Mouse (Mus musculus): ENCODE results near the gene D5Ertd579e. TPM values are rescaled to one million over a fixed set of nuclear protein-coding genes. Genes with fewer than 3 reads are reported as not detected.

D5Ertd579e gene
- polyA plus RNA-seq, 1 experiment from 2014 or later = 30.2 TPM

DNA sequence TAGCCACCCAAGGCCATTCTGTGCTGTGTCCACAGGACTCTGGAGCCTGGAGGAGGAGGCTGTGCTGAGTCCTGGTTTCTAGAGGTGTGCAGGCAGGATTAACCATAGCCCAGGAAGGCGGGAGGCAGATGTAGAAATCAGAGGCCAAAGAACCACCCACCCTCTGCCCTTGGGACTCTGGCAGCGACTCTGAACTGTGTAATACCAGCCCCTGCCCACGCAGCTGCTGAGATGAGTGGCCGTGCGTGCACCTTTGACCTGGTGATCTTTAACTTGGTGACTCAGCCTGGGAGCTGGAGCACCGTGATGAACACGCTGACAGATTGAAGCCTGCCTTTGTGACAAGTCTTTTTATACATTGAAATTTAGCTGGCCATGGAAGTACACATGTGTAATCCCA is 28.4 kb upstream of the D5Ertd579e start:
- WGBS = 79% methylated on average over 7 of the region's 7 CpGs
- Histone ChIP-seq H3K4me3 (ENCODE audit: low read depth, low read length) (no peak overlapping the region), H3K27ac (ENCODE audit: low read depth, low read length) (no peak overlapping the region), H3K36me3 (ENCODE audit: control insufficient read depth, insufficient read depth, low read length) (no peaks in the 10 kb centered on the region), H3K9me3 (replicated peaks; ENCODE audit: control insufficient read depth, low read length) (no peaks in the 10 kb centered on the region), H3K4me1 (ENCODE audit: control insufficient read depth, insufficient read depth, low read length) (no peaks in the 10 kb centered on the region), H3K4me2 (ENCODE audit: low read length) (no peak overlapping the region), H3K9ac (ENCODE audit: low read length) (no peak overlapping the region), H3K27me3 (replicated peaks; ENCODE audit: control insufficient read depth, insufficient read depth, low read length) (no peaks in the 10 kb centered on the region)
- DNase-seq (ENCODE audit: low spot score) (no peak), ATAC-seq (no peak)

DNA sequence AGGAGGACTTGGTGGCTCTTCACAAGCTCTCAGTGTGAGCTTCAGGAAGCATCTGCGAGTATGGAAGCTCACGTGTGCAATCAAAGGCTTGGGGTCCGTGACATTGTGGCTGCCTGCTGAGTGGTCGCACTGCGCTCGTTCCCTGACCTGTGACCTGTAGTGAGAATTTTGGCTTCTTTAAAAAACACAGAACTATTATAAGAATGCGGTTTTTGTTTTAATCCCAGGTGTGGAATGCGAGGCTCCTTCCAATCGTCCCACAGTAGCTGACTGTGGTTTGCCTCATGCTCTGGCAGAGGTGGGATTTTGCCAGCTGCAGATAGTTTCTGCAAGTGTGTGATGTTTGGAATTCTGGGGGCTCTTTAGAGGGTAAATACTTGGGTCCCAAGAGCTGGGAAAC is 27.5 kb upstream of the D5Ertd579e start:
- H3K27me3 ChIP-seq (replicated peaks; ENCODE audit: control insufficient read depth, insufficient read depth, low read length) = no peaks in the 10 kb centered on the region
- ATAC-seq (no peak), DNase-seq (ENCODE audit: low spot score) (no peak)
- no peak overlapping the region for H3K27ac ChIP-seq (ENCODE audit: low read depth, low read length)
- no peaks in the 10 kb centered on the region for H3K36me3 ChIP-seq (ENCODE audit: control insufficient read depth, insufficient read depth, low read length)
- no peaks in the 10 kb centered on the region for H3K9me3 ChIP-seq (replicated peaks; ENCODE audit: control insufficient read depth, low read length)
- H3K4me2 ChIP-seq (ENCODE audit: low read length) = no peak overlapping the region
- no peaks in the 10 kb centered on the region for H3K4me1 ChIP-seq (ENCODE audit: control insufficient read depth, insufficient read depth, low read length)
- no peak overlapping the region for H3K4me3 ChIP-seq (ENCODE audit: low read depth, low read length)
- no peak overlapping the region for H3K9ac ChIP-seq (ENCODE audit: low read length)
- WGBS = 70% methylated on average over 9 of the region's 9 CpGs

DNA sequence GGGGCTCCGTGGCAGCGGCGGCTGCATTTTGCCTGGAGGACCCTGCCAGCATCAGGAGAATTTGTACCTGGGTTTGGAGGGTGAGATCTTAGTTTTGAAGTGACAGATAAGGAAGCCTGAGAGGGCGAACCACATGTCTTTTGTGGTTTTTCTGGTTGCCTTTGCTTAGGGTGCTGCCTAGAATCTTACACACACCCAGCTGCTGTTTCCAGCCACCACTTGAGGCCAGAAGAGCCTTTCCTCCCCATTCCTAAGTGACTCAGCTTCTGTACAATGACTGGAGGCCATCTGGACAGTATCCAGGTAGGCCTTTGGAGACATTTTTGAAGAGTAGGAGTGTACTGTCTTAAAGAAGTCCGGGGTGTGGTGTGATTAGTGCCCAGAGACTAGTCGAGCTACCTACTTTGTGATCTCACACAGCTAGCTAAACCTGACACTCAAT is 26.6 kb upstream of the D5Ertd579e start:
- H3K9me3 ChIP-seq (replicated peaks; ENCODE audit: control insufficient read depth, low read length) = no peaks in the 10 kb centered on the region
- no peak overlapping the region for H3K4me2 ChIP-seq (ENCODE audit: low read length)
- no peaks in the 10 kb centered on the region for H3K27me3 ChIP-seq (replicated peaks; ENCODE audit: control insufficient read depth, insufficient read depth, low read length)
- no peak overlapping the region for H3K27ac ChIP-seq (ENCODE audit: low read depth, low read length)
- no peak overlapping the region for H3K4me3 ChIP-seq (ENCODE audit: low read depth, low read length)
- no peak overlapping the region for H3K9ac ChIP-seq (ENCODE audit: low read length)
- no peaks in the 10 kb centered on the region for H3K4me1 ChIP-seq (ENCODE audit: control insufficient read depth, insufficient read depth, low read length)
- H3K36me3 ChIP-seq (ENCODE audit: control insufficient read depth, insufficient read depth, low read length) = no peaks in the 10 kb centered on the region
- no peak for ATAC-seq
- WGBS = 81% methylated on average over 6 of the region's 6 CpGs
- no peak for DNase-seq (ENCODE audit: low spot score)

GRCm38 (mm10) chr5:36720710-36721375 is 25.0 kb upstream of the D5Ertd579e start:
- WGBS = 79% methylated on average over 5 of the region's 5 CpGs
- Histone ChIP-seq H3K4me3 (ENCODE audit: low read depth, low read length) (no peak overlapping the region), H3K36me3 (ENCODE audit: control insufficient read depth, insufficient read depth, low read length) (no peaks in the 10 kb centered on the region), H3K4me2 (ENCODE audit: low read length) (no peak overlapping the region), H3K27ac (ENCODE audit: low read depth, low read length) (no peak overlapping the region), H3K9ac (ENCODE audit: low read length) (no peak overlapping the region), H3K4me1 (ENCODE audit: control insufficient read depth, insufficient read depth, low read length) (no peaks in the 10 kb centered on the region), H3K9me3 (replicated peaks; ENCODE audit: control insufficient read depth, low read length) (no peaks in the 10 kb centered on the region), H3K27me3 (replicated peaks; ENCODE audit: control insufficient read depth, insufficient read depth, low read length) (no peaks in the 10 kb centered on the region)
- DNase-seq (ENCODE audit: low spot score) (no peak), ATAC-seq (no peak)

- no peaks in the 10 kb centered on the region for H3K4me1 ChIP-seq (ENCODE audit: control insufficient read depth, insufficient read depth, low read length)
- no peak for DNase-seq (ENCODE audit: low spot score)
- H3K4me2 ChIP-seq (ENCODE audit: low read length) = no peak overlapping the region
- WGBS = 81% methylated on average over 5 of the region's 5 CpGs
- no peak overlapping the region for H3K9ac ChIP-seq (ENCODE audit: low read length)
- no peak overlapping the region for H3K27ac ChIP-seq (ENCODE audit: low read depth, low read length)
- no peaks in the 10 kb centered on the region for H3K36me3 ChIP-seq (ENCODE audit: control insufficient read depth, insufficient read depth, low read length)
- no peak overlapping the region for H3K4me3 ChIP-seq (ENCODE audit: low read depth, low read length)
- no peaks in the 10 kb centered on the region for H3K27me3 ChIP-seq (replicated peaks; ENCODE audit: control insufficient read depth, insufficient read depth, low read length)
- ATAC-seq = no peak
- no peaks in the 10 kb centered on the region for H3K9me3 ChIP-seq (replicated peaks; ENCODE audit: control insufficient read depth, low read length)
Measured at GRCm38 (mm10) chr5:36720219-36720618, 24.4 kb upstream of the D5Ertd579e start.

- WGBS = 91% methylated on average over 3 of the region's 3 CpGs
- H3K36me3 ChIP-seq (ENCODE audit: control insufficient read depth, insufficient read depth, low read length) = no peaks in the 10 kb centered on the region
- H3K9ac ChIP-seq (ENCODE audit: low read length) = no peak overlapping the region
- DNase-seq (ENCODE audit: low spot score) (no peak), ATAC-seq (no peak)
- H3K4me2 ChIP-seq (ENCODE audit: low read length) = no peak overlapping the region
- no peak overlapping the region for H3K4me3 ChIP-seq (ENCODE audit: low read depth, low read length)
- no peaks in the 10 kb centered on the region for H3K9me3 ChIP-seq (replicated peaks; ENCODE audit: control insufficient read depth, low read length)
- H3K27ac ChIP-seq (ENCODE audit: low read depth, low read length) = no peak overlapping the region
- H3K27me3 ChIP-seq (replicated peaks; ENCODE audit: control insufficient read depth, insufficient read depth, low read length) = no peaks in the 10 kb centered on the region
- no peaks in the 10 kb centered on the region for H3K4me1 ChIP-seq (ENCODE audit: control insufficient read depth, insufficient read depth, low read length)
Measured at GRCm38 (mm10) chr5:36719601-36720000, 23.8 kb upstream of the D5Ertd579e start.

- no peak overlapping the region for H3K9ac ChIP-seq (ENCODE audit: low read length)
- WGBS = 74% methylated on average over 5 of the region's 5 CpGs
- H3K4me3 ChIP-seq (ENCODE audit: low read depth, low read length) = no peak overlapping the region
- H3K36me3 ChIP-seq (ENCODE audit: control insufficient read depth, insufficient read depth, low read length) = no peaks in the 10 kb centered on the region
- no peaks in the 10 kb centered on the region for H3K27me3 ChIP-seq (replicated peaks; ENCODE audit: control insufficient read depth, insufficient read depth, low read length)
- ATAC-seq (no peak), DNase-seq (ENCODE audit: low spot score) (no peak)
- H3K4me2 ChIP-seq (ENCODE audit: low read length) = no peak overlapping the region
- no peak overlapping the region for H3K27ac ChIP-seq (ENCODE audit: low read depth, low read length)
- H3K4me1 ChIP-seq (ENCODE audit: control insufficient read depth, insufficient read depth, low read length) = no peaks in the 10 kb centered on the region
- H3K9me3 ChIP-seq (replicated peaks; ENCODE audit: control insufficient read depth, low read length) = no peaks in the 10 kb centered on the region
Measured at GRCm38 (mm10) chr5:36719135-36719534, 23.3 kb upstream of the D5Ertd579e start.

GRCm38 (mm10) chr5:36717889-36718288 is 22.1 kb upstream of the D5Ertd579e start:
- no peaks in the 10 kb centered on the region for H3K27me3 ChIP-seq (replicated peaks; ENCODE audit: control insufficient read depth, insufficient read depth, low read length)
- H3K4me1 ChIP-seq (ENCODE audit: control insufficient read depth, insufficient read depth, low read length) = peaks cover 4% of the 10 kb centered on the region
- DNase-seq (ENCODE audit: low spot score) (no peak), ATAC-seq (no peak)
- H3K4me3 ChIP-seq (ENCODE audit: low read depth, low read length) = no peak overlapping the region
- H3K36me3 ChIP-seq (ENCODE audit: control insufficient read depth, insufficient read depth, low read length) = no peaks in the 10 kb centered on the region
- H3K9me3 ChIP-seq (replicated peaks; ENCODE audit: control insufficient read depth, low read length) = no peaks in the 10 kb centered on the region
- WGBS = 69% methylated on average over 3 of the region's 3 CpGs
- H3K27ac ChIP-seq (ENCODE audit: low read depth, low read length) = no peak overlapping the region
- H3K9ac ChIP-seq (ENCODE audit: low read length) = no peak overlapping the region
- H3K4me2 ChIP-seq (ENCODE audit: low read length) = no peak overlapping the region

- ATAC-seq (no peak), DNase-seq (ENCODE audit: low spot score) (no peak)
- Histone ChIP-seq H3K4me3 (ENCODE audit: low read depth, low read length) (no peak overlapping the region), H3K9ac (ENCODE audit: low read length) (no peak overlapping the region), H3K36me3 (ENCODE audit: control insufficient read depth, insufficient read depth, low read length) (no peaks in the 10 kb centered on the region), H3K4me2 (ENCODE audit: low read length) (no peak overlapping the region), H3K9me3 (replicated peaks; ENCODE audit: control insufficient read depth, low read length) (no peaks in the 10 kb centered on the region), H3K27me3 (replicated peaks; ENCODE audit: control insufficient read depth, insufficient read depth, low read length) (no peaks in the 10 kb centered on the region), H3K4me1 (ENCODE audit: control insufficient read depth, insufficient read depth, low read length) (peaks cover 7% of the 10 kb centered on the region), H3K27ac (ENCODE audit: low read depth, low read length) (no peak overlapping the region)
- WGBS = 47% methylated on average over 2 of the region's 2 CpGs
Measured at GRCm38 (mm10) chr5:36716816-36717215, 21.0 kb upstream of the D5Ertd579e start.
